Mouse (Mus musculus) hindbrain, embryonic 16.5 days (tissue): Measurements from ENCODE around the gene Pdk4. TPM values are rescaled to one million over a fixed set of nuclear protein-coding genes. Genes with fewer than 3 reads are reported as not detected.
A peak's percentile ranks its signal among the peaks of the same experiment; 100 is the strongest.

Experiments
- ATAC-seq: fragments of 200-750 bp; cut with Nextera tagmentation; 2 replicates; pipeline ENCODE4 v1.8.0; 2017; ENCODE audit warnings: moderate TSS enrichment, moderate library complexity
- H3K27ac ChIP-seq: fragments of 300-500 bp; sonication (generic); 2 replicates; pipeline ENCODE4 v1.5.1; 2014; ENCODE audit warnings: low read depth, mild to moderate bottlenecking, control low read depth, low read length, moderate library complexity
- H3K27me3 ChIP-seq: fragments of 300-500 bp; sonication (generic); replicated peaks from 2 replicates; pipeline ENCODE4 v1.6.1; 2014; ENCODE audit warnings: low read length; ENCODE audit not compliant: control insufficient read depth, insufficient read depth
- H3K36me3 ChIP-seq: fragments of 300-500 bp; sonication (generic); 2 replicates; pipeline ENCODE4 v1.6.1; 2014; ENCODE audit warnings: mild to moderate bottlenecking, low read length, moderate library complexity, mixed read lengths; ENCODE audit not compliant: control insufficient read depth, insufficient read depth
- H3K4me1 ChIP-seq: fragments of 300-500 bp; sonication (generic); 2 replicates; pipeline ENCODE4 v1.6.1; 2014; ENCODE audit warnings: low read depth, low read length; ENCODE audit not compliant: control insufficient read depth, insufficient read depth
- H3K4me2 ChIP-seq: fragments of 300-500 bp; sonication (generic); 2 replicates; pipeline ENCODE4 v1.6.1; 2014; ENCODE audit warnings: mild to moderate bottlenecking, low read length, control low read depth, moderate library complexity
- H3K4me3 ChIP-seq: fragments of 300-500 bp; sonication (generic); 2 replicates; pipeline ENCODE4 v1.5.1; 2014; ENCODE audit warnings: mild to moderate bottlenecking, low read length, control low read depth, moderate library complexity
- H3K9ac ChIP-seq: fragments of 300-500 bp; sonication (generic); 2 replicates; pipeline ENCODE4 v1.6.1; 2014; ENCODE audit warnings: low read depth, mild to moderate bottlenecking, control low read depth, low read length, moderate library complexity
- H3K9me3 ChIP-seq: fragments of 300-500 bp; sonication (generic); 2 replicates; pipeline ENCODE4 v1.6.1; 2014; ENCODE audit warnings: mild to moderate bottlenecking, low read length, moderate library complexity; ENCODE audit not compliant: control insufficient read depth
- WGBS: fragments of 180-500 bp; shearing (Covaris S2); extraction: QIAGEN DNeasy Blood & Tissue Kit; methylation state at CpG from one replicate; pipeline ENCODE4 v1.1.7; 2014; 5-methylcytosine and 5-hydroxymethylcytosine counted together
- polyA plus RNA-seq: library from polyadenylated mRNA; unstranded; fragments of >200 nt; fragmentation: Nextera tagmentation; extraction: Ambion mirVana; gene quantifications from 2 replicates; pipeline ENCODE4 v1.2.1, GENCODE M21; 2015

The Pdk4 gene
- polyA plus RNA-seq = 1.7 and 2.4 TPM in 2 replicates

- Histone ChIP-seq H3K4me3 (peak within 1 kb of the TSS; percentile 59), H3K27ac (peak within 1 kb of the TSS; percentile 62), H3K4me2 (peak within 1 kb of the TSS; percentile 100), H3K4me1 (peaks cover 11% of the 10 kb centered on the region), H3K9me3 (no peaks in the 10 kb centered on the region), H3K9ac (peak within 1 kb of the TSS; percentile 72), H3K36me3 (no peaks in the 10 kb centered on the region), H3K27me3 (no peaks in the 10 kb centered on the region)
- WGBS = 1% methylated on average over 43 of the region's 43 CpGs
- ATAC-seq = peak; percentile 97
Observed at GRCm38 (mm10) chr6:5495961-5496853, at the start of gene Pdk4. Gene Pdk4, minus strand, starts transcription at chr6:5496309.

DNA sequence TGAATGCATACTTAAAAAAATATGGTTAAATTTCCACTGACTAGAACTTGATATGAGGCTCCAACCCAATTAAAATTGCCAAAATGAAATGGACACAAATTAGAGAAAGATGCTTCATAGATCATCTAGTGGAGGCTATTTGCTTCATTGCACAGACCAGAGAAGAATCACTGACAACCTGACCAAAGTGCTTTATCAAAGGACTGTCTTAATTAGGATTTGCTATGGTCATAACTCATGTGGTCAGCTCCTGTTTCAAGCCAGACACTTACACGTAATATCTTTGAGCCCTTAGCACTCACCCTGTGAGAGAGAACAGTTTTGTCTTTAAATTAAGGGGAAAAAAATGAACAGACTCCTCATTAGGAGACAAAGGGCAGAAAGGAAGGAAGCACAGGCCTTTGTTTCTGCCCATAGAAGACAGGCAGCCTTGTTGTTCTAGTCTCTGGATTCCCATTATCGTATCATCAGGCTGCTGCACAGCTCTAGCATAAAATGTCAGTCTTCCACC is 41.8 kb upstream of the Pdk4 start:
- ATAC-seq = no peak
- Histone ChIP-seq H3K4me2 (no peak overlapping the region), H3K9ac (no peak overlapping the region), H3K4me1 (no peaks in the 10 kb centered on the region), H3K27ac (no peak overlapping the region), H3K36me3 (no peaks in the 10 kb centered on the region), H3K4me3 (no peak overlapping the region), H3K9me3 (no peaks in the 10 kb centered on the region), H3K27me3 (no peaks in the 10 kb centered on the region)
- 50% methylated on average over 2 of the region's 2 CpGs for WGBS

GRCm38 (mm10) chr6:5535754-5536153 is 39.6 kb upstream of the Pdk4 start:
- Histone ChIP-seq H3K9ac (no peak overlapping the region), H3K27me3 (no peaks in the 10 kb centered on the region), H3K36me3 (no peaks in the 10 kb centered on the region), H3K9me3 (no peaks in the 10 kb centered on the region), H3K4me2 (no peak overlapping the region), H3K4me3 (no peak overlapping the region), H3K27ac (no peak overlapping the region), H3K4me1 (no peaks in the 10 kb centered on the region)
- no peak for ATAC-seq

DNA sequence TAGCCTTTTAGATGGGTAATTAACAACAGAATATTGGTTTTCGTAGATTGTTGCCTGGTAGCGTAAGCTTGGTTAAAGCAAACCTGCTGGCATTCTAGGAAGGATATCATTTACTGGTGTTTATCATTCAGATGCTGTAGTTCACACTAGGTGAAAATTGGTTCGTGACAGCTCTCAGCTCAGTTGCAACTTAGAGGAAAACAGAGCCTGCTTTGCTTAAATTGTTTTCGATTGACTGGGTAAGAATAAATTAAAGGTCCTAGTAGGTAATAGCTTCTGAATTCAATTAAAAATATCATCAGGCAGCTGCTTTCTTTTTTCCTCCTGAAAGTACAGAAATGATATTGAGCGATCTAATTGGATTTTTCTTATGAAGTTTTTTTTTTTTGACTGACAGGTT is 21.0 kb upstream of the Pdk4 start:
- Histone ChIP-seq H3K9me3 (no peaks in the 10 kb centered on the region), H3K4me2 (no peak overlapping the region), H3K4me3 (no peak overlapping the region), H3K9ac (no peak overlapping the region), H3K4me1 (no peaks in the 10 kb centered on the region), H3K27ac (no peak overlapping the region), H3K27me3 (no peaks in the 10 kb centered on the region), H3K36me3 (no peaks in the 10 kb centered on the region)
- no peak for ATAC-seq
- WGBS = 62% methylated on average over 5 of the region's 5 CpGs

- Histone ChIP-seq H3K9me3 (no peaks in the 10 kb centered on the region), H3K27me3 (no peaks in the 10 kb centered on the region), H3K36me3 (no peaks in the 10 kb centered on the region), H3K4me1 (no peaks in the 10 kb centered on the region), H3K4me3 (no peak overlapping the region), H3K4me2 (no peak overlapping the region), H3K27ac (no peak overlapping the region), H3K9ac (no peak overlapping the region)
- WGBS = 51% methylated on average over 5 of the region's 5 CpGs
- no peak for ATAC-seq
Observed at GRCm38 (mm10) chr6:5509757-5510156, 13.6 kb upstream of the Pdk4 start.

GRCm38 (mm10) chr6:5509303-5509702 is 13.2 kb upstream of the Pdk4 start:
- Histone ChIP-seq H3K36me3 (no peaks in the 10 kb centered on the region), H3K4me3 (no peak overlapping the region), H3K4me2 (no peak overlapping the region), H3K4me1 (no peaks in the 10 kb centered on the region), H3K27ac (no peak overlapping the region), H3K9ac (no peak overlapping the region), H3K27me3 (no peaks in the 10 kb centered on the region), H3K9me3 (no peaks in the 10 kb centered on the region)
- WGBS = 53% methylated on average over 5 of the region's 5 CpGs
- ATAC-seq = no peak

DNA sequence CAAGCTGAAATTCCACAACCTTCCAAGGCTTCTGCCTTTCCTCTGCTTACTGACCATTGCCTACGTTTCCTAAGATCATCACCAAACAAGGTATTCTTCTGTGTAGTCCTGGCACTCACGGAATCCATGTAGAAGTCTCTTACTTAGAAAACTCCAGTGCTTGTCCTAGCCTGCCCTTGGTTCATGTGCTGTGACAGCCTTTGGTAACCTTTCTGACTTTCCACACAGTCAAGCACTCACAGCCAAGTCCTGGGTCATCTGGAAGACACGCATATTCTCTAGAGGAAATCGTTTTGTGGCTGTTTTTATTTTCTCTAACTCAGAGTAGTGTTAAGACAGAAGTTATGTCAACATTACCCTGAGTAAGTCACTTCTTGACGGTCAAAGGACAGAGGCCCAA is 11.7 kb upstream of the Pdk4 start:
- H3K9ac ChIP-seq = no peak overlapping the region
- H3K36me3 ChIP-seq = no peaks in the 10 kb centered on the region
- no peaks in the 10 kb centered on the region for H3K27me3 ChIP-seq
- H3K27ac ChIP-seq = no peak overlapping the region
- H3K4me1 ChIP-seq = no peaks in the 10 kb centered on the region
- H3K4me3 ChIP-seq = no peak overlapping the region
- ATAC-seq = no peak
- H3K4me2 ChIP-seq = no peak overlapping the region
- H3K9me3 ChIP-seq = no peaks in the 10 kb centered on the region
- WGBS = 85% methylated on average over 5 of the region's 5 CpGs

DNA sequence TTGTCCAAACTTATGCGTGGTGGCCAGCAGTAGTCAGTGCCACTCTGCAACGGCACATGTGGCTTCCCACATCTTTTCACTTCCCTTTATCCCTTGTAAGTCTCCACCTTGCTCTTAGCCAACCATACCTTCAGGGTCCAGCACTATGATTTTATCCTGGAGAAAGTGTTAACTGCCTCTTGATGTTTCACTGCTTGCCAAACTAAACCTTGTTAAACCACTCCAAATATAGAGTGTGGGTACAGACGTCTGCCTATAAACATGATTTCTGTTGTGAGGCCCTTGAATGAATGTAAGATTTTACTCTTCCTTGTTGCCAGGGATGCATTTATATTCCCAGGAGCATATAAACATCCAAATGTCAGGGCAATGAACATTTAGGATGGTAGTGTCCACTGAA is 10.2 kb upstream of the Pdk4 start:
- Histone ChIP-seq H3K27ac (no peak overlapping the region), H3K36me3 (no peaks in the 10 kb centered on the region), H3K4me1 (no peaks in the 10 kb centered on the region), H3K4me2 (no peak overlapping the region), H3K9ac (no peak overlapping the region), H3K27me3 (no peaks in the 10 kb centered on the region), H3K9me3 (no peaks in the 10 kb centered on the region), H3K4me3 (no peak overlapping the region)
- 95% methylated on average over 3 of the region's 3 CpGs for WGBS
- ATAC-seq = no peak

DNA sequence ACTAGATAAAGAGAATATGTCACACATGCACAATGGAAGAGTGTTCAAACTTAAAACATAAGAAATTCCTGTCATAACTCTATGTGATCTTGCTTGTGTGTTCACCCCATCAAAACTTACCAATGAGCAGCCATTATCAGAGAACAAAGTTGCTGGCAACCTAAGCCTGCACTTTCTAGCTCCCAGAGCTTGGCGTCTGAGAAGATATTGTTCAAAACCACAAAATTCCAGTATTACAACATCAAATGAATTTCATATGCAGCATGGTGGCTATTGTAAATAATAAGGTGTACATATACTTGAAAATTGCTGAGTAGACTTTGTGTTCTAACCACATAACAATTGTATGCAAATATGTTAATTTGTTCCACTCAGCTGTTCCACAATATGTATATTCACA is 6.7 kb upstream of the Pdk4 start:
- no peak overlapping the region for H3K4me3 ChIP-seq
- H3K27ac ChIP-seq = no peak overlapping the region
- ATAC-seq = no peak
- no peaks in the 10 kb centered on the region for H3K36me3 ChIP-seq
- no peak overlapping the region for H3K9ac ChIP-seq
- no peaks in the 10 kb centered on the region for H3K27me3 ChIP-seq
- no peaks in the 10 kb centered on the region for H3K4me1 ChIP-seq
- no peak overlapping the region for H3K4me2 ChIP-seq
- no peaks in the 10 kb centered on the region for H3K9me3 ChIP-seq
- WGBS = 92% methylated on average over 1 of the region's 1 CpGs
